Mouse (Mus musculus): ENCODE measurements at regions not wholly inside any gene's neighbourhood (a gene's known extent, or its start where the extent isn't known, plus 50 kb on each side); places are given as distances from the start of the nearest gene placed in this dataset.

GRCm38 (mm10) chr16:51524023-51524422 is 507.0 kb upstream of the Cblb start:
- no peak for TF ChIP-seq CTCF (IDR thresholded peaks at IDR 0.05; ENCODE audit: extremely low read depth, insufficient read length, insufficient replicate concordance, low read depth, low read length)
- no peak for TF ChIP-seq POLR2A (IDR thresholded peaks at IDR 0.05; ENCODE audit: low read depth, low read length)
- H3K4me3 ChIP-seq (ENCODE audit: low read depth, low read length), result no peak overlapping the region
- no peaks in the 10 kb centered on the region for H3K36me3 ChIP-seq (ENCODE audit: control insufficient read depth, insufficient read depth, low read length)
- 48% methylated on average over 1 of the region's 1 CpGs for WGBS
- no peaks in the 10 kb centered on the region for H3K4me1 ChIP-seq (ENCODE audit: control insufficient read depth, insufficient read depth, insufficient read length, low read length)
- no peaks in the 10 kb centered on the region for H3K27me3 ChIP-seq (ENCODE audit: control insufficient read depth, insufficient read depth, low read length)
- no peak overlapping the region for H3K27ac ChIP-seq (ENCODE audit: insufficient read depth, low read depth, low read length)

- Histone ChIP-seq H3K4me3 (ENCODE audit: low read depth, low read length) (no peak overlapping the region), H3K27me3 (ENCODE audit: control insufficient read depth, insufficient read depth, low read length) (no peaks in the 10 kb centered on the region), H3K36me3 (ENCODE audit: control insufficient read depth, insufficient read depth, low read length) (no peaks in the 10 kb centered on the region), H3K4me1 (ENCODE audit: control insufficient read depth, insufficient read depth, insufficient read length, low read length) (no peaks in the 10 kb centered on the region), H3K27ac (ENCODE audit: insufficient read depth, low read depth, low read length) (no peak overlapping the region)
- TF ChIP-seq CTCF (IDR thresholded peaks at IDR 0.05; ENCODE audit: extremely low read depth, insufficient read length, insufficient replicate concordance, low read depth, low read length) (no peak), POLR2A (IDR thresholded peaks at IDR 0.05; ENCODE audit: low read depth, low read length) (no peak)
- WGBS, result 84% methylated on average over 1 of the region's 1 CpGs
Observed at GRCm38 (mm10) chr16:51532496-51532895, 498.5 kb upstream of the Cblb start.

DNA sequence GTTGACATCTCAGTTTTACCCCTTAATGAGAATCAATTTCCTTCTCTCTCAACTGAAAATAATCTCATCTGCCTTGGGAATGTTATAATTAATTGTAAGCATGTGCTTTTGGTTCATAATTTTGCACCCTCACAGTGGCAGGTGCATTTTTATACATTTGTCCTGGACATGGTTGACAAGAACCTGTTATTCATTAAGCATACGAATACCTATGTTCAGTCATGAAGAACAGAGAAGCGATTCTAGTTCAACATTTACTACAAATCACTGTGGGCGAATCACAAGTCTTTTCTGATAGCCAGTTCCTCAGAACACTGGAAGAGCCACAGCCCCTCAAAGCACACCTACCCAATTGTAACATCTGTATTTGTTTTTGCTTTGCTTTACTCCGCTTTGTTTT is 487.3 kb upstream of the Cblb start:
- WGBS, result 82% methylated on average over 4 of the region's 4 CpGs
- no peaks in the 10 kb centered on the region for H3K27me3 ChIP-seq (ENCODE audit: control insufficient read depth, insufficient read depth, low read length)
- no peak overlapping the region for H3K27ac ChIP-seq (ENCODE audit: insufficient read depth, low read depth, low read length)
- H3K36me3 ChIP-seq (ENCODE audit: control insufficient read depth, insufficient read depth, low read length), result no peaks in the 10 kb centered on the region
- no peaks in the 10 kb centered on the region for H3K4me1 ChIP-seq (ENCODE audit: control insufficient read depth, insufficient read depth, insufficient read length, low read length)
- TF ChIP-seq CTCF (IDR thresholded peaks at IDR 0.05; ENCODE audit: extremely low read depth, insufficient read length, insufficient replicate concordance, low read depth, low read length) (no peak), POLR2A (IDR thresholded peaks at IDR 0.05; ENCODE audit: low read depth, low read length) (no peak)
- H3K4me3 ChIP-seq (ENCODE audit: low read depth, low read length), result no peak overlapping the region

DNA sequence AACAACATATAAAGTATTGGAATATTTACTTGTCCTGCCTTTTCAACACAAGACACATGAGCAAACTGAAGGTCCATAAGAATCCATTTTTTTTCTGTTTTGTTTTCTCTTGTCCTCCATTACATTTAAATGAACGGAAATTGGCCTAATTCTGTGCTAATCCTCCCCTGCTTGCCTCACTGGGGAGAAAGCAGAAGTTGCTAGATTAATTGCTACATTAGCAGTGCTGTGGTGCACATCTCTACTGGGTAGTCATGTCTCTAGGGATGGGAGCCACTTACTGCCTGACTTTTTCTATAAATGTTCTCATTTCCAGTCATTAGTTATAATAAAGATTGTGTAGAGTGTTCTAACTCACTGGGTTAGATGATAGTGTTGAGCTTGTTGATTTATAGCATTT is 484.0 kb upstream of the Cblb start:
- no peaks in the 10 kb centered on the region for H3K36me3 ChIP-seq (ENCODE audit: control insufficient read depth, insufficient read depth, low read length)
- no peaks in the 10 kb centered on the region for H3K27me3 ChIP-seq (ENCODE audit: control insufficient read depth, insufficient read depth, low read length)
- WGBS, result 71% methylated on average over 1 of the region's 1 CpGs
- H3K4me3 ChIP-seq (ENCODE audit: low read depth, low read length), result no peak overlapping the region
- no peaks in the 10 kb centered on the region for H3K4me1 ChIP-seq (ENCODE audit: control insufficient read depth, insufficient read depth, insufficient read length, low read length)
- H3K27ac ChIP-seq (ENCODE audit: insufficient read depth, low read depth, low read length), result no peak overlapping the region
- TF ChIP-seq POLR2A (IDR thresholded peaks at IDR 0.05; ENCODE audit: low read depth, low read length) (no peak), CTCF (IDR thresholded peaks at IDR 0.05; ENCODE audit: extremely low read depth, insufficient read length, insufficient replicate concordance, low read depth, low read length) (no peak)

DNA sequence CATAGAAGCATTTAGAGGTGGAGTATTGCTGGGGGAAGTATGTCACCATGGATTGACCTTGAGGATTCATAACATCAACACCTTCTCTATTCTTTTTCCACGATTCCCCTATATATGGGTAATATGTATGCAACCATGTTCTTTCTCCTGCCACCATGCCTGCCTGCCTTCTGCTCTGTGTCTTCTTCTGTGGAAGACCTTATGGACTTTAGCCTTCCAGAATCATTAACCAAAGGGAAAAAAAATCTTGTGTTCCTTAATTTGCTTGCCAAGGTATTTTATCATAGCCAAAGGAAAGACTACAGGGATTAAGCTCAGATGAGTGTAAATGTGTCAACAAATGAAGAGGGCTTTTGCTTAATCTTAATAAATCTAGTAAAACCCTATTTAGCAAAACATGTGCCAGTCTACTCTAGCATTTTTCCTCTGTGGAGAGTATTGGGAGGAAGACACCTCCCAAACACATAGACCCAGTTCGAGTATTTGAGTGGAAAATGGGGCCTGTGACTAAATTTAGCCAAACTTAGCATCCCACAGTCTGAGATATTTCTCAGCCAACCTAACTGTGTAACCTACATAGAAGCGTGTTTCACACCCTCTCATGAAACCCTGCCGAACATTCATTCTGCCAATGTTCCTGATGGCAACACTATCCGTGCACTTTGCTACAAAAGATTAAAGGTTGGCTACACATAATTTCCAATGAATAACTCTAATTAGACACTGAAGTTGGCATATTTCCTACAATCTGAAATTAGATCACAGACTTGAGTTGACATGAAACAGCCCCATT is 468.0 kb upstream of the Cblb start:
- Histone ChIP-seq H3K27ac (ENCODE audit: insufficient read depth, low read depth, low read length) (no peak overlapping the region), H3K27me3 (ENCODE audit: control insufficient read depth, insufficient read depth, low read length) (no peaks in the 10 kb centered on the region), H3K4me3 (ENCODE audit: low read depth, low read length) (no peak overlapping the region), H3K4me1 (ENCODE audit: control insufficient read depth, insufficient read depth, insufficient read length, low read length) (no peaks in the 10 kb centered on the region), H3K36me3 (ENCODE audit: control insufficient read depth, insufficient read depth, low read length) (no peaks in the 10 kb centered on the region)
- 85% methylated on average over 5 of the region's 5 CpGs for WGBS
- no peak for TF ChIP-seq CTCF (IDR thresholded peaks at IDR 0.05; ENCODE audit: extremely low read depth, insufficient read length, insufficient replicate concordance, low read depth, low read length)
- TF ChIP-seq POLR2A (IDR thresholded peaks at IDR 0.05; ENCODE audit: low read depth, low read length), result no peak

GRCm38 (mm10) chr16:51564064-51564463 is 467.0 kb upstream of the Cblb start:
- no peak overlapping the region for H3K27ac ChIP-seq (ENCODE audit: insufficient read depth, low read depth, low read length)
- H3K27me3 ChIP-seq (ENCODE audit: control insufficient read depth, insufficient read depth, low read length), result no peaks in the 10 kb centered on the region
- H3K4me3 ChIP-seq (ENCODE audit: low read depth, low read length), result no peak overlapping the region
- no peak for TF ChIP-seq POLR2A (IDR thresholded peaks at IDR 0.05; ENCODE audit: low read depth, low read length)
- TF ChIP-seq CTCF (IDR thresholded peaks at IDR 0.05; ENCODE audit: extremely low read depth, insufficient read length, insufficient replicate concordance, low read depth, low read length), result no peak
- no peaks in the 10 kb centered on the region for H3K4me1 ChIP-seq (ENCODE audit: control insufficient read depth, insufficient read depth, insufficient read length, low read length)
- no peaks in the 10 kb centered on the region for H3K36me3 ChIP-seq (ENCODE audit: control insufficient read depth, insufficient read depth, low read length)

DNA sequence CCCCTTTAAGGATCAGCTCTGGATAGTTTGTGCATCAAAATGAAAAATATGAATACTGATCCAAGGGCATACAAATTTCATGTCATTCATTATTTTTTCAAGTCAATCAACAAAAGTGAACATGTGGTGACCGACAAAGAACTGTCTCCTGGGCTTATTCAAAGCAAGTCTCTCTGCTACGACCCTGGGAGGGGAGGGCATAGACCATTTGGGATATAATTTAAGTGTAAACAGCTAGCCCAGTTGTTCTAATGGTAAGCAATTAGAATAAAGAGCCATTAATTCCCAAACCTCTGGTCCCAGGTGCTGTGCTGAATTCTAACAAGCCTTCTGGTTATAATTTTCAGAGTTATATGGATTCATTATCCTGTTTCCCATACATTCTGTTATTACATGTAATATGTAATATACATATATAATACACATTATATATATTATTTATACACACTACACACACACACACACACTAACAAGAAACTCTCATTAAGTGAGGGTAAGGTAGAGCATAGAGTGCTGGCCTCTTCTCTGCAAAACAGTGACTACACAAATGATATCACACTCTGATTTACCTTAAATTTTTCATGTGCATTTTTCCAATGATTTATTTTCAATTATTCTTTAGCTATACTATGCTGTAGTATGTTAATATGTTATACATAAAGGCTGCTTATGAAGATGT is 453.0 kb upstream of the Cblb start:
- TF ChIP-seq POLR2A (IDR thresholded peaks at IDR 0.05; ENCODE audit: low read depth, low read length) (no peak), CTCF (IDR thresholded peaks at IDR 0.05; ENCODE audit: extremely low read depth, insufficient read length, insufficient replicate concordance, low read depth, low read length) (no peak)
- Histone ChIP-seq H3K27me3 (ENCODE audit: control insufficient read depth, insufficient read depth, low read length) (no peaks in the 10 kb centered on the region), H3K36me3 (ENCODE audit: control insufficient read depth, insufficient read depth, low read length) (no peaks in the 10 kb centered on the region), H3K27ac (ENCODE audit: insufficient read depth, low read depth, low read length) (no peak overlapping the region), H3K4me3 (ENCODE audit: low read depth, low read length) (no peak overlapping the region), H3K4me1 (ENCODE audit: control insufficient read depth, insufficient read depth, insufficient read length, low read length) (no peaks in the 10 kb centered on the region)
- WGBS, result 70% methylated on average over 2 of the region's 2 CpGs
